16 mouse cellular contexts compared by ENCODE assay signal in the genomic region with DNA sequence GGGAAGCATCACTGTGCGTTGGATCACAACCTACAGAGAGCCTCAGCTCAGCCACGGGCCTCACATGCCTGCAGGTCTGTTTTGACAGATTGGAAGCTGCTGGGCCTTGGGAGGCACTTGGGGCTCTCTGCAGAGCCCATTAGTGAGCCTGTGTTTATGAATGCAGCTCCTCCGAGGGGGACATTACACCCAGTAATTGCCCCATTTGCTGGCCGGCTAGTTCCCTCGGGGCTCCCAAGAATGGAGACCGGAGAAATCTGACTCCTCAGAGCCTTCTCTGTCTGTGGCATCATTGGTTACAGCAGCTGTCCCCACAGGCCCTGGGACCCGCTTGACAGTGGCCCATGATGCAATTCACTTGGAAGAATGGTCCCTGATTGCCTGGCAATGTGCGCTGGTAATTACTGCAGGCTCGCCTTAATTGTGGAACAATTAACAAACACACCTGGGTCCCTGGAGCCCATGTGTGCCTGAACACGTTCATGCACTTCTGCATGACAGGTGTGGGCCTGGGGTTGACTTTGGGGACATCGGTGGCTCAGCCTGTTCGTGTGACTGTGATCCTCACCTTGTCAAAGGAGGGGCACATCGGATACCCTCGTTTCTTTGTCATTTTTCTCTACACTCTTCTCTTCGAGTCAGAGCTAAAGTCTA. TPM values are rescaled to one million over a fixed set of nuclear protein-coding genes. Genes with fewer than 3 reads are reported as not detected.
DNase-seq lines count a peak whose midpoint lies in the region; ATAC-seq lines count a peak whose summit lies in the region.
"Had no signal": no experiment of that assay in that cellular context is flagged by ENCODE, and none has a peak within 500 bp of the region (broad histone marks: within the 10 kb centered on the region; RNA-seq: fewer than 3 reads in every experiment).

No protein-coding gene starts in this region.

- H3K4me1 ChIP-seq in forebrain, embryonic 11.5 days (replicated peaks; ENCODE audit: control insufficient read depth, insufficient read depth, low read length): peaks cover 2% of the 10 kb centered on the region; the same call in 1 of the 2 replicates
- H3K4me1 ChIP-seq in hindbrain, embryonic 14.5 days (replicated peaks; ENCODE audit: control insufficient read depth, insufficient read depth, low read length): peaks cover 21% of the 10 kb centered on the region
- no peaks in the 10 kb centered on the region for H3K4me1 ChIP-seq in midbrain, embryonic 14.5 days (ENCODE audit: control insufficient read depth, insufficient read depth, low read length)

- no peaks in the 10 kb centered on the region for H3K27me3 ChIP-seq in forebrain, embryonic 11.5 days (ENCODE audit: control insufficient read depth, insufficient read depth, low read length)
- H3K27me3 ChIP-seq in hindbrain, embryonic 14.5 days (ENCODE audit: control insufficient read depth, insufficient read depth, low read length): no peaks in the 10 kb centered on the region
- H3K27me3 ChIP-seq in midbrain, embryonic 14.5 days (ENCODE audit: control insufficient read depth, insufficient read depth, low read length): no peaks in the 10 kb centered on the region

- peak; percentile 28 for DNase-seq in embryo, embryonic 10.5 days (ENCODE audit: low spot score)
- DNase-seq in forebrain, embryonic 11.5 days (ENCODE audit: low spot score): peak; percentile 76
- DNase-seq in hindbrain, embryonic 14.5 days (ENCODE audit: low spot score): peak; percentile 25
- peak; percentile 46 for DNase-seq in midbrain, embryonic 14.5 days
- no peak for DNase-seq in kidney, adult 18-20 months
- no peak for DNase-seq in kidney, adult 8-10 months
- no peak for DNase-seq in cerebellum, postnatal 25 days
- no peak for DNase-seq in yolk sac, embryonic 10.5 days (ENCODE audit: low spot score)
- DNase-seq: cerebellum, adult 9-10 months; heart, adult 11 months; kidney, adult 11 months; lung, postnatal 14 days; right cerebral cortex, postnatal 14 days; thymus, postnatal 25 days had no signal

- no peaks in the 10 kb centered on the region; the same call in 1 of the 2 replicates for H3K36me3 ChIP-seq in forebrain, embryonic 11.5 days (ENCODE audit: control insufficient read depth, insufficient read depth, low read length)
- peaks cover 53% of the 10 kb centered on the region for H3K36me3 ChIP-seq in hindbrain, embryonic 14.5 days (replicated peaks; ENCODE audit: control insufficient read depth, insufficient read depth)
- peaks cover 60% of the 10 kb centered on the region for H3K36me3 ChIP-seq in midbrain, embryonic 14.5 days (ENCODE audit: control insufficient read depth, insufficient read depth, low read length)

- H3K27ac ChIP-seq in forebrain, embryonic 11.5 days (ENCODE audit: low read depth, low read length): peak overlapping the region; percentile 68; the same call in 1 of the 2 replicates
- H3K27ac ChIP-seq in hindbrain, embryonic 14.5 days: peak overlapping the region; percentile 74
- peak overlapping the region; percentile 67 for H3K27ac ChIP-seq in midbrain, embryonic 14.5 days (replicated peaks; ENCODE audit: low read depth, low read length)

- H3K9ac ChIP-seq in forebrain, embryonic 11.5 days (ENCODE audit: low read length): no peak overlapping the region
- H3K9ac ChIP-seq in hindbrain, embryonic 14.5 days: no peak overlapping the region
- no peak overlapping the region for H3K9ac ChIP-seq in midbrain, embryonic 14.5 days (replicated peaks; ENCODE audit: low read length)

- WGBS in forebrain, embryonic 11.5 days: 63% methylated on average over 15 of the region's 15 CpGs
- WGBS in hindbrain, embryonic 14.5 days: 42% methylated on average over 15 of the region's 15 CpGs
- 66% methylated on average over 15 of the region's 15 CpGs for WGBS in midbrain, embryonic 14.5 days

- H3K9me3 ChIP-seq in forebrain, embryonic 11.5 days (ENCODE audit: control insufficient read depth, low read length): no peaks in the 10 kb centered on the region
- no peaks in the 10 kb centered on the region for H3K9me3 ChIP-seq in hindbrain, embryonic 14.5 days (ENCODE audit: control insufficient read depth, low read length)
- no peaks in the 10 kb centered on the region for H3K9me3 ChIP-seq in midbrain, embryonic 14.5 days (ENCODE audit: control insufficient read depth, low read length)

- H3K4me3 ChIP-seq in forebrain, embryonic 11.5 days (ENCODE audit: low read depth, low read length): no peak overlapping the region
- H3K4me3 ChIP-seq in hindbrain, embryonic 14.5 days (replicated peaks; ENCODE audit: low read length): no peak overlapping the region
- no peak overlapping the region for H3K4me3 ChIP-seq in midbrain, embryonic 14.5 days (replicated peaks; ENCODE audit: low read depth, low read length)

- peak; percentile 77 for ATAC-seq in forebrain, embryonic 11.5 days (replicated peaks; ENCODE audit: low FRiP score)
- ATAC-seq in hindbrain, embryonic 14.5 days (ENCODE audit: low FRiP score): peak; percentile 56
- peak; percentile 46; the same call in 1 of the 2 replicates for ATAC-seq in midbrain, embryonic 14.5 days (ENCODE audit: low FRiP score, low TSS enrichment)
- ATAC-seq: activated CD4-positive, CD25-positive, alpha-beta regulatory T cell, adult 4 months had no signal

- H3K4me2 ChIP-seq in forebrain, embryonic 11.5 days (ENCODE audit: low read depth, low read length, severe bottlenecking): no peak overlapping the region
- no peak overlapping the region for H3K4me2 ChIP-seq in hindbrain, embryonic 14.5 days (replicated peaks)
- no peak overlapping the region for H3K4me2 ChIP-seq in midbrain, embryonic 14.5 days (ENCODE audit: low read length)
- H3K4me2 ChIP-seq: liver, embryonic 11.5 days had no signal

RNA-seq across cellular contexts. Expression of a gene that starts 51.6 kb away (rescaled TPM):
- polyA plus RNA-seq in forebrain, embryonic 11.5 days (2014; fragmentation: Nextera tagmentation; extraction: Ambion mirVana): 2.0 and 2.7 TPM in 2 replicates
- polyA plus RNA-seq in hindbrain, embryonic 14.5 days (2014; fragmentation: Nextera tagmentation; extraction: Ambion mirVana): 1.2 TPM in 2 replicates
- polyA plus RNA-seq in midbrain, embryonic 14.5 days (2014; fragmentation: Nextera tagmentation; extraction: Ambion mirVana): 0.62 and 1.2 TPM in 2 replicates

Comparison
In these comparisons a context has a peak if more than half of its experiments do, and no peak if none do; other contexts are left out.
1. DNase-seq: peak in embryo, embryonic 10.5 days (single experiment), forebrain, embryonic 11.5 days (single experiment), hindbrain, embryonic 14.5 days (single experiment) and midbrain, embryonic 14.5 days (single experiment); none in kidney, adult 18-20 months (single experiment), kidney, adult 8-10 months (0 of 2), cerebellum, postnatal 25 days (0 of 2) and yolk sac, embryonic 10.5 days (single experiment).
2. Peak in every context shown above with its lines, with median percentiles within 50 percentile points of each other: ATAC-seq and H3K27ac ChIP-seq.